Mouse (Mus musculus): ENCODE data around the gene Aldh1a2. TPM values are rescaled to one million over a fixed set of nuclear protein-coding genes. Genes with fewer than 3 reads are reported as not detected.

Gene Aldh1a2
- polyA plus RNA-seq, 1 experiment from 2014 or later: 21.0 TPM

DNA sequence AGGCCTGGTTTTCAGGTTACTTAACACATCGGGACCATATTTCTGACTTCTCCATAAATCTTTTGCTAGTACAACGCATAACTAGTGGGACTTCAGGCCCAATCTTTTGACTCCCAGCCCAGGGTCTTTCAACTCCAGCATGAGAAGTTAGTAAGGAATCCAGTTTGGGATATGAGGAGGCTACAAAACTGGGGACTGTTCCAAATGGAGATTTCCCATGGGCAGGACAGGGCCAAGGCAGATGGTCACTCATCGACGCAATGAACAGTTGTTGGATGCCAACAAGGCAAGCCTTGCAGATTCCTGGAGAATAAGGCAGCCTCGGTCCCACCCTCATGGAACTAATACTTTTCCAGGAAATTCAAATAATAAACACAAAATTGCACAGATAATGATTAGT is 104.2 kb downstream of the Aldh1a2 start:
- ATAC-seq (replicated peaks): no peak
- H3K36me3 ChIP-seq (replicated peaks): no peaks in the 10 kb centered on the region
- no peak overlapping the region for H3K4me3 ChIP-seq
- no peaks in the 10 kb centered on the region for H3K9me3 ChIP-seq
- no peak overlapping the region for H3K4me2 ChIP-seq
- H3K4me1 ChIP-seq: no peaks in the 10 kb centered on the region
- no peak overlapping the region for H3K27ac ChIP-seq
- H3K27me3 ChIP-seq (replicated peaks): no peaks in the 10 kb centered on the region
- H3K9ac ChIP-seq: no peak overlapping the region
- 95% methylated on average over 5 of the region's 5 CpGs for WGBS

DNA sequence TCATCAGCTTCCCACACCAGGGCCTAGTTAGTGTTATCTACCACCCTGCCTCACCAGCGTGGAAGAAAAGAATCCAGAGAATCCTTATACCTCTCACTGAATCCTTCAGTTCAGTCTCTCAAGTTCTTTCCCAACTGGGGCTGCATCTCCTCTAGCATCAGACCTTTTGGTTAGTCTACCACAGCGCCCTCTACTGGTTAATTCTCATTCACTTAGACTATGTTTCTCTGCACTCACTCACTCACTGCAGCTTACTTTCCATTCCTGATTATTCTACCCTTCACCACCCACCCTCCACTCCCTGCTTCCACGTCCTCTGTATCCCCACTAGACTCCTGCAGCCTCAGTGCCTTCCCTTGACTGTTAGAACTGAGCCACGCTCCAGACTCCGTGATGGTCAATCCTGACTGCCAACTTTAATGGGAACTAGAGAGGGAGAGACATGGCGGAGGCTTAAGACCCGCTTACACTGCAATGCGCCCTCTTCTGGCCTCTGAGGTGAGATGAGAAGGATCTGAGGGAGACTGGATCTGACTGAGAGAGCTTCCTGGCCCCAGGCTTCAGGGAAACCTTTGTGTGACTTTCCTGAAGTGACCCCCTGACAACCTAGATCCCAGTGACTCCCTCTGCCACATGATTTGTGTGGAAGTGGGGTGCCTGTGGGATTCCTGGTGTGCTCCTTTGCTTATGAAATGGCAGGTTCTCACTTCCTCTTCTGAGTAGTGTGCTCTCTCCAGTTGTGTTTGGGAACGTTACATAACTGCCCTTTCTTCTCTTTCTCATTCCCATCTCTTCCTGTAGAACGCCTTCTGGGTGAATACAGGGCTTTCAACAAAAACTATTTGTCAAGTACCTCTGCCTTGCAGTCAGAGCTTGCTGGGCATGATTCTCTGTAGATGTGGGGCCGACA is 104.9 kb downstream of the Aldh1a2 start:
- Histone ChIP-seq H3K27ac (no peak overlapping the region), H3K9ac (no peak overlapping the region), H3K4me3 (no peak overlapping the region), H3K27me3 (replicated peaks) (no peaks in the 10 kb centered on the region), H3K4me2 (no peak overlapping the region), H3K36me3 (replicated peaks) (no peaks in the 10 kb centered on the region), H3K9me3 (no peaks in the 10 kb centered on the region), H3K4me1 (no peaks in the 10 kb centered on the region)
- ATAC-seq (replicated peaks): no peak
- WGBS: 51% methylated on average over 11 of the region's 11 CpGs

DNA sequence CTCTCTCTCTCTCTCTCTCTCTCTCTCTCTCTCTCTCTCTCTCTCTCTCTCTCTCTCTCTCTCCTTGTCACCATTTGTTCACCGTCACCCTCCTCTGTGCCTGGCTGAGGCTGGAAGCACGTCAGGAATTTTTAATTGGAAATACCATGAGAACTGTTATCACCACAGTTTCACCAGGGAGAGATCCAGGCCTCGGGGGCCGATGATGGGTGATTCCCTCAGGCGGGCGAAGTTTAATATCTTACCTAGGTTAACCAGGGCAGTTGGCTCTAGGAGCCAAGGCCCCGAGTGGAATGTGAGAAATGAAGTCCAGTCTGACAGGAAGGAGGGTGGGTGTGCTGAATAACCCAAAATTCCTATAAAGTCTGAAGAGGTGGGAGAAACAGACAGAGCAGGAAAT is 105.8 kb downstream of the Aldh1a2 start:
- Histone ChIP-seq H3K27ac (no peak overlapping the region), H3K4me2 (no peak overlapping the region), H3K27me3 (replicated peaks) (no peaks in the 10 kb centered on the region), H3K36me3 (replicated peaks) (no peaks in the 10 kb centered on the region), H3K4me3 (no peak overlapping the region), H3K9me3 (no peaks in the 10 kb centered on the region), H3K9ac (no peak overlapping the region), H3K4me1 (no peaks in the 10 kb centered on the region)
- no peak for ATAC-seq (replicated peaks)
- WGBS: 80% methylated on average over 7 of the region's 7 CpGs

DNA sequence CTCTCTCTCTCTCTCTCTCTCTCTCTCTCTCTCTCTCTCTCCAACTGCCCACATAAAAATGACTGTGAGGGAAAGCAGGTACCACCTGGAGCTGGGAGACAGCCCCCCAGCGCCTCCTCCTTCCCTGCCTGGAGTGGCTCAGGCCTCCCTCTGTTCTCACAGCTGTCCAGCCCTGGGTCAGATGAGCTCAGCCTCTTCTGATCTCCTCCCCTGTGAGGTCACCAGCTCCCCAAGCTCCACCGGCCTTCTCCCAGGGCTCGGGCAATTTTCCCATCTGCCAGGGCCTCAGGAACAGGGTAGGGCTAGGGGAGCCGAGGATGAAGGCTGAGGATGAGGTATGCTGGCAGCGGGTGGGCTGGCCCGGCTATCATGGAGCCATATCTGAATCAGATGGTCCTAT is 106.3 kb downstream of the Aldh1a2 start:
- WGBS: 72% methylated on average over 6 of the region's 6 CpGs

DNA sequence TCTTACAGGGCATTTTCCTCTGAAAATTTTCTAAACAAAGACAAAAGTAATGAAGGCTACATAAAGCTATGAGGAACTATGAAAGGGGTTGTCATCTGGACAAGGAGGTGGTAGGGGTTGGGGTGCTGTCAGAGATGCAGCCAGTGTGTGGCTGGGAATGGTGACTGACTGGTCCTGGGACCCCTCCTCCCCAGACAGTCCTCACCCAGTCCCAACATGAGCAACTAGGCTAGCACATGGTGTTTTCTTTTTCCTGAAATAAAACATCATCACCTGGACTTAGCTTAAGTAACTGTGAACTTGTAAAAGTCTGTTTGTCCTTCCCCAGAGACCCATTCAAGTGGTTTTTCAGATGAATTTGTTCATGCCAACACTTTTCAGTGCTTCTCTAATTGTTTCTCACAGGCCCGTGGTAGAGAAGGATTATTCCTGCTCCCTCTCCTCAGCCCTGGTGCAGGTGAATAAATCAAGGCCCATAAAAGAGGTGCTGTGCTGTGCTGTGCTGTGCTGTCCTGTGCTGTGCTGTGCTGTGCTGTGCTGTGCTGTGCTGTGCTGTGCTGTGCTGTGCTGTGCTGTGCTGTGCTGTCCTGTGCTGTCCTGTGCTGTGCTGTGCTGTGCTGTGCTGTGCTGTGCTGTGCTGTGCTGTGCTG is 107.8 kb downstream of the Aldh1a2 start:
- no peak overlapping the region for H3K27ac ChIP-seq
- no peaks in the 10 kb centered on the region for H3K27me3 ChIP-seq (replicated peaks)
- H3K4me3 ChIP-seq: no peak overlapping the region
- H3K36me3 ChIP-seq (replicated peaks): no peaks in the 10 kb centered on the region
- H3K4me1 ChIP-seq: no peaks in the 10 kb centered on the region
- no peak overlapping the region for H3K4me2 ChIP-seq
- no peak for ATAC-seq (replicated peaks)
- H3K9me3 ChIP-seq: no peaks in the 10 kb centered on the region
- 46% methylated on average over 1 of the region's 1 CpGs for WGBS
- H3K9ac ChIP-seq: no peak overlapping the region

More for the DNA sequence above, 106.3 kb downstream of the Aldh1a2 start:
- no peaks in the 10 kb centered on the region for H3K27me3 ChIP-seq (replicated peaks)
- no peak for ATAC-seq (replicated peaks)
- no peak overlapping the region for H3K4me3 ChIP-seq
- no peaks in the 10 kb centered on the region for H3K9me3 ChIP-seq
- H3K36me3 ChIP-seq (replicated peaks): no peaks in the 10 kb centered on the region
- no peak overlapping the region for H3K9ac ChIP-seq
- H3K27ac ChIP-seq: no peak overlapping the region
- no peaks in the 10 kb centered on the region for H3K4me1 ChIP-seq
- no peak overlapping the region for H3K4me2 ChIP-seq

DNA sequence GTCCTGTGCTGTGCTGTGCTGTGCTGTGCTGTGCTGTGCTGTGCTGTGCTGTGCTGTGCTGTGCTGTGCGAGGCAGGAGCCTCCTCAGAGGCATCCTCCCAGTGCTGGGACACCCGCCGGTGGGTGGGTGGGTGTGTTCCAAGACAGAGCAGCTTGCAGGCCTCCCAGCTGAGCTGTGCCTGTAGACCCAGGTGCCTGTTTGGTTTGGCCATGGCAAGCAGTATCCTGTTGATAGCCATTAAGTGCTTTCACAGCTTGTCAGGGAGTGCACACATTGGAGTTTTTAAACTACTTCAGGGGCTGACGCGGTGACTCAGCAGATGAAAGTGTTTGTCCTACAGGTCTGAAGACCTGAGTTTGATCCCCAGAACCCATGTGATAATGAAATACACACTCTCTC is 108.5 kb downstream of the Aldh1a2 start:
- 80% methylated on average over 5 of the region's 5 CpGs for WGBS
- no peaks in the 10 kb centered on the region for H3K9me3 ChIP-seq
- no peak overlapping the region for H3K4me2 ChIP-seq
- no peak for ATAC-seq (replicated peaks)
- H3K4me1 ChIP-seq: no peaks in the 10 kb centered on the region
- H3K4me3 ChIP-seq: no peak overlapping the region
- no peak overlapping the region for H3K27ac ChIP-seq
- H3K36me3 ChIP-seq (replicated peaks): no peaks in the 10 kb centered on the region
- no peak overlapping the region for H3K9ac ChIP-seq
- H3K27me3 ChIP-seq (replicated peaks): no peaks in the 10 kb centered on the region

DNA sequence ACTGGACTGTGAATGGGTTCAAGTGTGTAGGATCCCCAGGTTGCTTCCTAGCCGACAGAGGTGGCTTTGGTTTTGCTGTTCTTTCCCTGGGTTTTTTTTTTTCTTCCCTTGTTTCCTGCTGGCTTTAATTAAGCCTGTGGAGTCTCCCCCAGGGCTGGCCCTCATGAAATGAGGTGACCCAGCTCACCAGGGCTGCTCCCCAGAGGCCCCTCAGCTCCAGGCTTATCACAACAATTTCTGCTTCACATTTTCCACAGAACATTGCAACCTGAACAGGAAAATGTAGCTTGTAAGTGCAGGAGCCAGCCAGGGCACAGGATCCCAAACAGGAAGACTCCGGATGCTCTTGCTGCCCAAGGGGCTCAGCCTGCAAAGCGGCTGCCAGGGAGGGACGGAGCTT is 110.7 kb downstream of the Aldh1a2 start:
- H3K4me2 ChIP-seq: no peak overlapping the region
- ATAC-seq (replicated peaks): no peak
- no peak overlapping the region for H3K9ac ChIP-seq
- H3K36me3 ChIP-seq (replicated peaks): no peaks in the 10 kb centered on the region
- no peaks in the 10 kb centered on the region for H3K4me1 ChIP-seq
- no peaks in the 10 kb centered on the region for H3K27me3 ChIP-seq (replicated peaks)
- H3K27ac ChIP-seq: no peak overlapping the region
- H3K4me3 ChIP-seq: no peak overlapping the region
- 66% methylated on average over 4 of the region's 4 CpGs for WGBS
- no peaks in the 10 kb centered on the region for H3K9me3 ChIP-seq

DNA sequence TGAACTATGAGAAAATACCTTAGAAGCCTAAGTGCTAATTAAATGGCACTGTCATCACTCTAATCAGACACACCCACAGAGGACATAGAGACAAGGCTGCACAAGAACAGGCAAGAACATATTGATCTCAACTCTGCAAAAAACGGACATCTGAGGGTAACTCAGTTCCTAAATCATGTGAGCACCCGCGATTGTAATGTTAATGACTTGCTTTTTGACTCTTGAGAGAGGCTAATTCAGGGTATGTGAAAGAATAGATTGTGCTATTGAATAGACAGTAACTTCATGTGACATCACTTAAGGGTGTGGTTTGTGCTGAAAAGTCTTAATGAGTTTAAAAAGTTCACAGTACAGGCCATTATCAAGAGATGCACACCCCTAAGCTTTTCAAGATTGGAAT is 116.1 kb downstream of the Aldh1a2 start:
- Histone ChIP-seq H3K9ac (no peak overlapping the region), H3K27ac (no peak overlapping the region), H3K9me3 (no peaks in the 10 kb centered on the region), H3K27me3 (replicated peaks) (no peaks in the 10 kb centered on the region), H3K36me3 (replicated peaks) (no peaks in the 10 kb centered on the region), H3K4me3 (no peak overlapping the region), H3K4me2 (no peak overlapping the region), H3K4me1 (no peaks in the 10 kb centered on the region)
- no peak for ATAC-seq (replicated peaks)
- 63% methylated on average over 3 of the region's 3 CpGs for WGBS

DNA sequence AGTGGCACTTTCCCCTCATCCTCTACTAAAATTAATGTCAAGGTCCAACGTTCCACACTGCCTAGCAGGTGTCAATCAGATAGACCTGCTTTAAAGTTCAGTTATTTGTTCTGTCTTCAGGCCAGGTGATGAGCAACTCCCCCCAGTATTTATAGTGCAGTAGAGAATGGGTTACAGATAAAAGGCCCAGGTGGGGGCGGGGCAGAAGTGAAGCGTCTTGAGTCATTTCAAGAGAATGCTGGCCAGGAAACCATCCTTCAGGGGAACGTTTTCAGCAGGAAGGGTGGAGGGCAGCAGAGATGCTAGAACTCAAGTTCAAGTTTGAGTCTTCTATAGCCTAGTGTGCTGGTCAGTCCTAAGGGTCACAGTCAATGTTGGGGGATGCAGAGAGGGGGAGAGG is 121.1 kb downstream of the Aldh1a2 start:
- Histone ChIP-seq H3K27me3 (replicated peaks) (no peaks in the 10 kb centered on the region), H3K9me3 (no peaks in the 10 kb centered on the region), H3K4me1 (no peaks in the 10 kb centered on the region), H3K4me3 (no peak overlapping the region), H3K27ac (no peak overlapping the region), H3K4me2 (no peak overlapping the region), H3K9ac (no peak overlapping the region), H3K36me3 (replicated peaks) (no peaks in the 10 kb centered on the region)
- ATAC-seq (replicated peaks): no peak
- 70% methylated on average over 4 of the region's 4 CpGs for WGBS

DNA sequence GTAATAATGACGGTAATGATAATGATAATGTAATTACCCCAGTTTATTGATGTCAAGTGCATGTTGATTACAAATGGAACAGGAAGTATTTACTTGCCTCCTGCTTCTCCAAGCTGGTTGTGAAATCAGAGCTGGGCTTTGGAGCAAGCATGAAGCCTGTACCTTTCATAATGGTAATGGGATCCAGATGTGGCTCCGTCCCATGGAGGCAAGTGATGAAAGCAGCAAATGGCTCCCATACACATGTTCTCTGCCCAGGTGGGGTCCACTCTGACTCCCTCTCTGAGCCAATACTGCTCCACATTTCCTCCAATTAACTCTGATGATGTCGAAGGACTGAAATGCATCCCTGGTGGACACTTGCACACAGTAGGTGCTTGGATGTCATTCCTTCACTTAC is 121.8 kb downstream of the Aldh1a2 start:
- no peak overlapping the region for H3K4me2 ChIP-seq
- H3K9ac ChIP-seq: no peak overlapping the region
- no peaks in the 10 kb centered on the region for H3K27me3 ChIP-seq (replicated peaks)
- 91% methylated on average over 3 of the region's 3 CpGs for WGBS
- no peak overlapping the region for H3K4me3 ChIP-seq
- no peaks in the 10 kb centered on the region for H3K36me3 ChIP-seq (replicated peaks)
- H3K9me3 ChIP-seq: no peaks in the 10 kb centered on the region
- H3K27ac ChIP-seq: no peak overlapping the region
- H3K4me1 ChIP-seq: no peaks in the 10 kb centered on the region
- no peak for ATAC-seq (replicated peaks)

DNA sequence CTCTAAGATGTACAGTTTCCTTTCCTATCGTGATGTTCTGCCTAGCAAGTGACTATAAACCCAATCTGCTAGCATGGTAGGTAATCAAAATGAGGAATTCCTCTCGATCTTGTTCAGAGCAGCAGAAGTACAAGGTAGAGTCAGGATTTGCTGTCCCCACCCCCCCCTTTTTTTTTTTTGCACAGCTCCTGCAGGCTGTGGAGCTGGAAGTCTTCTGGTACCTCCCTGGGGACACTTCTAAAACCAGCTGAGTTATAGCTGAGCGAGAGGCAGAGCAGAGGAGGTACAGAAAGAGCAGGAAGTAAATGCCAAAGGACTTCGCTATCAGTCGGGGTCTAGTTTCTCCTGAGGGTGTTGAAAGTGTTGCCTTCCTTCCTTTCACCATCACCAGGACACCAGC is 124.5 kb downstream of the Aldh1a2 start:
- no peaks in the 10 kb centered on the region for H3K27me3 ChIP-seq (replicated peaks)
- H3K9ac ChIP-seq: no peak overlapping the region
- no peaks in the 10 kb centered on the region for H3K36me3 ChIP-seq (replicated peaks)
- no peak overlapping the region for H3K4me2 ChIP-seq
- 80% methylated on average over 5 of the region's 5 CpGs for WGBS
- H3K9me3 ChIP-seq: no peaks in the 10 kb centered on the region
- H3K27ac ChIP-seq: no peak overlapping the region
- no peak for ATAC-seq (replicated peaks)
- H3K4me1 ChIP-seq: no peaks in the 10 kb centered on the region
- H3K4me3 ChIP-seq: no peak overlapping the region

Measured in midbrain, embryonic 15.5 days (tissue).